Mouse (Mus musculus): ENCODE results near the gene Ift74. TPM values are rescaled to one million over a fixed set of nuclear protein-coding genes. Genes with fewer than 3 reads are reported as not detected.
"Not testable (repeated sequence)": the region's sequence is repeated elsewhere in the genome, so short reads cannot be mapped to it uniquely, and the experiment has no call there.

The Ift74 gene
- polyA plus RNA-seq, 1 experiment from 2014 or later, result 43.2 TPM

DNA sequence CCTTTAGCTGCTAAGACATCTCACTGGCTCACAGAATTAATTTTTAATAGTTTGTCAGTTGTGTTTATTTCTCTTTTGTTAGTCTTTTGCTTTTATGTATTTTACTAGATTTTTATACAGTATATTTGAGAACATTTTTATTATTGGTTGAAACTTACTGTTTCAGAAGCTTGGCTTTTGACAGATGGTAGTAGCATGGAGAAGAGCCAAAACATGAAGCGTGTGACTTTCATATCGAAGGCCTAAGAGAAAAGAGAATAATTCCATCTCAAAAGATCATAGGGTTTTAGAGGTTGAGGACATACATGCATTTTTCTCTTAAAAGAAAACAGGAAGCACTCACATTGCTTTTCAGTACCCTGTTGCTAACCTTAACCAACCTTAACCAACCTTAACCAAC is 28.9 kb downstream of the Ift74 start:
- no peak overlapping the region for H3K4me3 ChIP-seq
- peaks cover 5% of the 10 kb centered on the region for H3K36me3 ChIP-seq
- no peaks in the 10 kb centered on the region for H3K4me1 ChIP-seq
- H3K4me2 ChIP-seq (replicated peaks), result no peak overlapping the region
- H3K9me3 ChIP-seq, result no peaks in the 10 kb centered on the region
- no peak for ATAC-seq (ENCODE audit: low FRiP score, low read depth)
- no peaks in the 10 kb centered on the region for H3K27me3 ChIP-seq
- 93% methylated on average over 2 of the region's 2 CpGs for WGBS
- no peak overlapping the region for H3K27ac ChIP-seq
- no peak overlapping the region for H3K9ac ChIP-seq

GRCm38 (mm10) chr4:94649920-94650319 is 35.6 kb downstream of the Ift74 start, which contains the start of gene Lrrc19:
TSS of gene Lrrc19 (minus strand) at chr4:94650144.
- Histone ChIP-seq H3K27ac (no peak within 1 kb of the TSS), H3K4me2 (replicated peaks) (no peak within 1 kb of the TSS), H3K27me3 (no peaks in the 10 kb centered on the region), H3K9me3 (no peaks in the 10 kb centered on the region), H3K9ac (no peak within 1 kb of the TSS), H3K4me1 (no peaks in the 10 kb centered on the region), H3K4me3 (no peak within 1 kb of the TSS), H3K36me3 (peaks cover 11% of the 10 kb centered on the region)
- no peak for ATAC-seq (ENCODE audit: low FRiP score, low read depth)
- WGBS, result 59% methylated on average over 3 of the region's 3 CpGs

DNA sequence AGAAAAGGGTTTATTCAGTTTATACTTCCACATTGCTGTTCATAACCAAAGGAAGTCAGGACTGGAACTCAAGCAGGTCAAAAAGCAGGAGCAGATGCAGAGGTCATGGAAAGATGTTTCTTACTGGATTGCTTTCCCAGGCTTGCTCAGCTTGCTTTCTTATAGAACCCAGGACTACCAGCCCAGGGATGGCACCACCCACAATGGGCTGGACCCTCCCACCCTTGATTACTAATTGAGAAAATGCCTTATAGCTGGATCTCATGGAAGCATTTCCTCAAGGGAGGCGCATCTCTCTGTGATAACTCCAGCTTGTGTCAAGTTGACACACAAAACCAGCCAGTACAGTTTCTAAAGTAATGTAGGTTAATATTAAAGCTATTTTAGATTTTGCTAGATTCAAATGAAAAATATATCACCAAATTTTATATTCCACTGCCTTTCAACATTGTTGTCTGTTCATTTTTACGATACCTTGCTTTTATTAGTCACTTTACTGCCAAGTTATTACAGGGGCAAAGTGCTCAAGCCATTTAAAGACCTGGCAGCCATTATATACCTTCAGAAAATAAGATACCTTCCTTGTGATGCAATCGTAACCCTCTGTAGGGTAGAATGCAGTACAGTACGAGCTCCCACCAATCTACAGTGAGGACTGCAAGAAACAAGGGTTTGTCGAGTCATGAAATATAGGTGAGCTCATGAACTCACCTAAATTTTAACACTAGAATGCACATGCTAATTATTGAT is 36.3 kb downstream of the Ift74 start:
- not testable (repeated sequence) for H3K27me3 ChIP-seq; H3K9ac ChIP-seq; H3K9me3 ChIP-seq; H3K4me3 ChIP-seq; H3K27ac ChIP-seq; H3K4me1 ChIP-seq; ATAC-seq (ENCODE audit: low FRiP score, low read depth); H3K4me2 ChIP-seq (replicated peaks)
- peaks cover 18% of the 10 kb centered on the region for H3K36me3 ChIP-seq
- 65% methylated on average over 5 of the region's 5 CpGs for WGBS

- Histone ChIP-seq H3K4me1 (no peaks in the 10 kb centered on the region), H3K4me2 (replicated peaks) (no peak overlapping the region), H3K27me3 (no peaks in the 10 kb centered on the region), H3K9ac (no peak overlapping the region), H3K9me3 (no peaks in the 10 kb centered on the region), H3K36me3 (no peaks in the 10 kb centered on the region; the same call in 1 of the 2 replicates), H3K4me3 (no peak overlapping the region), H3K27ac (no peak overlapping the region)
- peak; percentile 48; the same call in 1 of the 2 replicates for ATAC-seq (ENCODE audit: low FRiP score, low read depth)
- WGBS, result 59% methylated on average over 1 of the region's 1 CpGs
These were observed 55.4 kb downstream of the Ift74 start for GRCm38 (mm10) chr4:94669718-94670117.

- H3K36me3 ChIP-seq, result peaks cover 35% of the 10 kb centered on the region
- H3K4me1 ChIP-seq, result no peaks in the 10 kb centered on the region
- no peaks in the 10 kb centered on the region for H3K9me3 ChIP-seq
- H3K27me3 ChIP-seq, result no peaks in the 10 kb centered on the region
- no peak overlapping the region for H3K4me3 ChIP-seq
- 94% methylated on average over 2 of the region's 2 CpGs for WGBS
- no peak for ATAC-seq (ENCODE audit: low FRiP score, low read depth)
- H3K4me2 ChIP-seq (replicated peaks), result no peak overlapping the region
- no peak overlapping the region for H3K9ac ChIP-seq
- no peak overlapping the region for H3K27ac ChIP-seq
These were observed 66.4 kb downstream of the Ift74 start for GRCm38 (mm10) chr4:94680662-94681061.

DNA sequence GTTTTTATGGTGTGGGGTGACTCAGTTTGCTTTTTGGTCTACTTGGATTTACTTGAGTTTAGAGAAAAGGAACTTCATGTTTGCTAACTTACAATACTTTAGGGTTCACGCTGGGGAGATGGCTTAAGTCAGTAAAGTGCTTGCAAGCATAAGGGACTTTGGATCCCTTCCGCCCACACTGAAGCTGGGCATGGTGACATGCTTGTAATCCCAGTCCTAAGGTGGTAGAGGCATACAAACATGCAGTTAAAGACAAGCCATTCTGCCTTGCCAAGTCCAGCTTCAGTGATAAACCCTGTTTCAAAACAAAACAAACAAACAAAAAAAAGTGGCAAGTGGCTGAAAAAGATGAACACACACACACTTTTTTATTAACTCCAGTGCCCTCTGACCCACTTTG is 66.9 kb downstream of the Ift74 start:
- Histone ChIP-seq H3K4me2 (replicated peaks) (no peak overlapping the region), H3K9me3 (no peaks in the 10 kb centered on the region), H3K36me3 (peaks cover 38% of the 10 kb centered on the region), H3K27ac (no peak overlapping the region), H3K9ac (no peak overlapping the region), H3K4me3 (no peak overlapping the region), H3K4me1 (no peaks in the 10 kb centered on the region), H3K27me3 (no peaks in the 10 kb centered on the region)
- no peak for ATAC-seq (ENCODE audit: low FRiP score, low read depth)
- 87% methylated on average over 2 of the region's 2 CpGs for WGBS

DNA sequence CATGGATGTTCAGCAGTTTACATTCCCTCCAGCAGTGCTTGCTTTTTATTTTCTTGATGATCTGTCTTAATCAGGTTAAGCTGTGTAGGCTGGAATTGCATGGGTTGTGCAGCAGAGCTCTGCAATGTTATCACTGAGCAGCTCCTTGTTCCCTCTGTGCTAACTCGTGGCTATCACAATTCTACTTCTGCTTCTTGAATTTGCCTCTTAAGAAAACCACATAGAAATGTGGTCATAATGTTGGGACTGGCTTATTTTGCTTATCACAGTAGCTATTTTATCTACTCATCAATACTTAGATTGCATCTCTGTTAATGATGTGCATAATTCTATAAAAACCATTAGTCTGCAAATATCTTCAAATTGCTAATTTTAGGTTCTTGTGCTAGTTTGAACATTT is 67.7 kb downstream of the Ift74 start:
- no peak overlapping the region for H3K9ac ChIP-seq
- no peak overlapping the region for H3K4me3 ChIP-seq
- H3K27me3 ChIP-seq, result no peaks in the 10 kb centered on the region
- H3K4me1 ChIP-seq, result no peaks in the 10 kb centered on the region
- H3K9me3 ChIP-seq, result no peaks in the 10 kb centered on the region
- peaks cover 41% of the 10 kb centered on the region for H3K36me3 ChIP-seq
- no peak overlapping the region for H3K4me2 ChIP-seq (replicated peaks)
- no peak for ATAC-seq (ENCODE audit: low FRiP score, low read depth)
- WGBS, result 76% methylated on average over 1 of the region's 1 CpGs
- no peak overlapping the region for H3K27ac ChIP-seq

DNA sequence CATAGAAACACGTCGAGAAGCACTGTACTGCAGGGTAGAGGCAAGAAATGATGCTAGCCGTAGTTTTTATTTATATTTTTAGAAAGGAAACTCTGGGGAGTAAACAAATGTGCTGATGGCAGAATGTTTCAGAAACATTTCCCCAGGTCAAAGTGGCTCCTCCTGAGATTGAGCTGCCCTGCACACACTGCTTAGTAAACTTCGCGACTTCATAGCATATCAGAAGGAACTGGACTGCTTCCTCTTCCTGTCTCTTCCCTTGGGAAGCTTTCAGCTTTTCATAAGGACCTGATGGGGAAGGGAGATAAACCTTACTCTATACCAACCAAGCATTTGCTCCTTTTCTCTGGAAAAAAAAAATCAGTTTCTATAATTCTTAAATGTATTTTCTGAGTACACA is 69.0 kb downstream of the Ift74 start:
- H3K27me3 ChIP-seq, result no peaks in the 10 kb centered on the region
- no peak for ATAC-seq (ENCODE audit: low FRiP score, low read depth)
- H3K4me3 ChIP-seq, result no peak overlapping the region
- H3K27ac ChIP-seq, result no peak overlapping the region
- no peak overlapping the region for H3K4me2 ChIP-seq (replicated peaks)
- no peaks in the 10 kb centered on the region for H3K4me1 ChIP-seq
- WGBS, result 85% methylated on average over 5 of the region's 5 CpGs
- no peak overlapping the region for H3K9ac ChIP-seq
- H3K9me3 ChIP-seq, result no peaks in the 10 kb centered on the region
- peaks cover 53% of the 10 kb centered on the region for H3K36me3 ChIP-seq

DNA sequence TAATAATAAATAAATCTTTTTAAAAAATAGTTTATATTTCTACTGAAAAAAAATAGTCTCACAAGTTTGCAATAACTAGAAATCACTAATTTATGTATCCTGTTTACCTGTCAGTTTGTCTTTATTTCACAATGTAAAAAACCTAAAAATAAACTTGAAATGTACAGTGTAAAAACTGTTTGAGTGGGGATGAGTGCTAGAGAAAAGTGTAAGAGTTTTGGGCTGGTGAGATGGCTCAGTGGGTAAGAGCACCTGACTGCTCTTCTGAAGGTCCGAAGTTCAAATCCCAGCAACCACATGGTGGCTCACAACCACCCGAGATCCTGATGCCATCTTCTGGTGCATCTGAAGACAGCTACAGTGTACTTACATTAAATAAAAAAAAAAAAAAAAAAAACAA is 75.5 kb downstream of the Ift74 start:
- WGBS, result 64% methylated on average over 2 of the region's 2 CpGs
- not testable (repeated sequence) for H3K4me2 ChIP-seq (replicated peaks); ATAC-seq (ENCODE audit: low FRiP score, low read depth); H3K4me3 ChIP-seq; H3K9ac ChIP-seq; H3K9me3 ChIP-seq; H3K27me3 ChIP-seq; H3K4me1 ChIP-seq; H3K27ac ChIP-seq
- H3K36me3 ChIP-seq, result peaks cover 44% of the 10 kb centered on the region

- H3K4me1 ChIP-seq, result no peaks in the 10 kb centered on the region
- H3K4me2 ChIP-seq (replicated peaks), result no peak overlapping the region
- no peak for ATAC-seq (ENCODE audit: low FRiP score, low read depth)
- H3K27me3 ChIP-seq, result no peaks in the 10 kb centered on the region
- no peaks in the 10 kb centered on the region for H3K9me3 ChIP-seq
- no peak overlapping the region for H3K9ac ChIP-seq
- peaks cover 36% of the 10 kb centered on the region for H3K36me3 ChIP-seq
- H3K4me3 ChIP-seq, result no peak overlapping the region
- WGBS, result 85% methylated on average over 4 of the region's 4 CpGs
- no peak overlapping the region for H3K27ac ChIP-seq
These were observed 76.8 kb downstream of the Ift74 start for GRCm38 (mm10) chr4:94691078-94691477.

GRCm38 (mm10) chr4:94692175-94692574 is 77.9 kb downstream of the Ift74 start:
- Histone ChIP-seq H3K36me3 (peaks cover 30% of the 10 kb centered on the region), H3K4me2 (replicated peaks) (no peak overlapping the region), H3K27ac (no peak overlapping the region), H3K27me3 (no peaks in the 10 kb centered on the region), H3K4me3 (no peak overlapping the region), H3K9me3 (no peaks in the 10 kb centered on the region), H3K4me1 (no peaks in the 10 kb centered on the region), H3K9ac (no peak overlapping the region)
- WGBS, result 84% methylated on average over 2 of the region's 2 CpGs
- ATAC-seq (ENCODE audit: low FRiP score, low read depth), result no peak

GRCm38 (mm10) chr4:94696368-94696767 is 82.1 kb downstream of the Ift74 start:
- no peak overlapping the region for H3K27ac ChIP-seq
- peaks cover 12% of the 10 kb centered on the region for H3K36me3 ChIP-seq
- H3K9me3 ChIP-seq, result no peaks in the 10 kb centered on the region
- no peak overlapping the region for H3K4me2 ChIP-seq (replicated peaks)
- ATAC-seq (ENCODE audit: low FRiP score, low read depth), result no peak
- no peak overlapping the region for H3K9ac ChIP-seq
- WGBS, result 81% methylated on average over 3 of the region's 3 CpGs
- H3K4me3 ChIP-seq, result no peak overlapping the region
- H3K27me3 ChIP-seq, result no peaks in the 10 kb centered on the region
- no peaks in the 10 kb centered on the region for H3K4me1 ChIP-seq

GRCm38 (mm10) chr4:94711002-94711401 is 96.7 kb downstream of the Ift74 start:
- no peak overlapping the region for H3K4me2 ChIP-seq (replicated peaks)
- no peak for ATAC-seq (ENCODE audit: low FRiP score, low read depth)
- H3K4me3 ChIP-seq, result no peak overlapping the region
- H3K36me3 ChIP-seq, result no peaks in the 10 kb centered on the region
- 89% methylated on average over 2 of the region's 2 CpGs for WGBS
- no peak overlapping the region for H3K9ac ChIP-seq
- no peaks in the 10 kb centered on the region; the same call in 1 of the 2 replicates for H3K4me1 ChIP-seq
- H3K27me3 ChIP-seq, result no peaks in the 10 kb centered on the region
- H3K27ac ChIP-seq, result no peak overlapping the region
- no peaks in the 10 kb centered on the region for H3K9me3 ChIP-seq
